Mouse (Mus musculus): ENCODE measurements around the gene Megf11.

- no peak for TF ChIP-seq CTCF (IDR thresholded peaks at IDR 0.05 in 2 of 3, conservative IDR thresholded peaks at IDR 0.05 in 1 of 3; ENCODE audit: control insufficient read depth in 1 of 3, insufficient read depth in 1 of 3, low read depth in 2 of 3, low read length in 3 of 3, poor library complexity in 1 of 3, severe bottlenecking in 1 of 3)
- TF ChIP-seq RAD21 (IDR thresholded peaks at IDR 0.05; ENCODE audit: low read depth, low read length) = no peak
- TF ChIP-seq MEF2A (IDR thresholded peaks at IDR 0.05; ENCODE audit: extremely low read depth, insufficient replicate concordance, low read depth, low read length, poor library complexity, severe bottlenecking) = no peak
- no peak for TF ChIP-seq HCFC1 (IDR thresholded peaks at IDR 0.05; ENCODE audit: low read depth, low read length)
- no peak for TF ChIP-seq NRF1 (IDR thresholded peaks at IDR 0.05; ENCODE audit: insufficient read depth, low read depth, low read length, poor library complexity, severe bottlenecking)
- TF ChIP-seq POLR2AphosphoS2 (IDR thresholded peaks at IDR 0.05; ENCODE audit: low read length) = no peak
Observed at GRCm38 (mm10) chr9:64532711-64533242, 147.4 kb downstream of the Megf11 start.
